Mouse (Mus musculus) cerebellum, adult 8-10 months (tissue): Measurements from ENCODE around the gene Phldb2.

Experiments
- DNase-seq: peaks from one replicate; pipeline ENCODE4 v3.0.0; 2022

Gene Phldb2

DNA sequence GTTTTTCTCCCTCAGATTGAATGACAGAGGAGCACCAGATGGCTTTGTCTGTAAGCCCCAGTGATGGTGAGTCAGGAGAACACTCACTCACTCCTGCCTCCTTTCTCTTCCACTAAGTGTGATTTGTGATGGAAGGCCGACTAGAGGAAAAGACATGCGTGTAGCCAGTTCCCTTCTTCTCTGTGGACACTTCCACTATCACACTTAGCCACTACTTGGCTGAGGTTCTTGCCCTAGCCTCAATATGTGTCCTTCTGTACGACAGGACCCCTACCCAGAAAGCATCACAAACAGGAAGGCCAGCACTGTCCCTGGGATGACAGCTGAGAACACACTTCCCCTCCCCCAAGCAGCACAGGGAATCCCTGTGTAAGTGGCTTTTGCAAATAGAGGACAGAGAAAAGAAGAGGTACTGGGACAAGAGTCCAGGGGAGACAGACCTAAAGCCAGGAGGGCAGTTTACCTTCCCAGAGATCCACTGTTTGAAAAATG lies 230.9 kb downstream of the Phldb2 start:
- peak; percentile 52 for DNase-seq

DNA sequence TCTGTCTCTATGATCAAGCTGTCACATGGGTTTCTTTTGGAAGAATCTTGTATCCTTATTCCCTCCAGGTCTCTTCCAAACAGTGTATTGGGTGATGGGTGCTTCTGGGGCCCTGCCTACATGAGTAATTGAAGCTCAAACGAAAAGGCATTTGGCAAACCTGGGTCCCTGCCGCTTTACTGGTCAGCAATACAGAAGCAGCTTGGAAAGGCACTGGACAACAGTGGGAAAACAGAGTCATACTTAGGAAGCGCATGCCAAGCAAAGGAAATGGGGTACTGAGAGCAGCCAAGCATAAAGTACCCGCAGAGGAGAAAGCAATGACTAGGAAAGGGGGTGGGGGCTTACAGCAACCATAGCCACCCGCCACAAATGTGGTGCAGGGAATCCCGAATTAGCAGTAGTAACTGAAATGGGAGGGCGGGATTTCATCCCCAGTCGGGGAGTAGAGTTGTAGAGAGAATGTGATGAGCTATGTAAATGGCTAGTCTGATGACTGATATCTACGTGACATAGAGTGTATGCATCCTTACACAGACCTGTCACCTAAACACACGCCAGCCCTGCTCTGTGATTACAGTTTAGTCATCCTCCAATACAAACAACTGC lies 233.3 kb downstream of the Phldb2 start:
- DNase-seq: peak; percentile 53

DNA sequence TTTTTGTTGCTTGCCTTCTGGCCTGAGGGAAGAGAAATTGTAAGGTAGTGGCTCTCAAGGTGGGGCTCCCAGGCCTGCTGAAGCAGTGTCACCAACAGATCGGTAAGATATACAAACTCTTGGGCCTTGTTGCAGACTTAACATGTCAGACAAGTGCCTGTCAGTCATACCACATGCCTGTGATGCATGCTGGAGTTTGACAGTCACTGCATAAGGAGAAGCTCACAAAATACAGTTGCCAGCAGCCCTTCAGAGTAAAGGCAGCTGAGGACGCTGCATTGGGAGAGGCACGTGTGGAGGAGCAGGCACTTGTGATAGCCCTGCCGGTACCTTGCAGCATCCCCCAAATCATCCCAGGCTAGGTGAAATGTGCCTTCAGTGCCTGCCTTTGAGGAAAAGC lies 235.1 kb downstream of the Phldb2 start:
- no peak for DNase-seq

DNA sequence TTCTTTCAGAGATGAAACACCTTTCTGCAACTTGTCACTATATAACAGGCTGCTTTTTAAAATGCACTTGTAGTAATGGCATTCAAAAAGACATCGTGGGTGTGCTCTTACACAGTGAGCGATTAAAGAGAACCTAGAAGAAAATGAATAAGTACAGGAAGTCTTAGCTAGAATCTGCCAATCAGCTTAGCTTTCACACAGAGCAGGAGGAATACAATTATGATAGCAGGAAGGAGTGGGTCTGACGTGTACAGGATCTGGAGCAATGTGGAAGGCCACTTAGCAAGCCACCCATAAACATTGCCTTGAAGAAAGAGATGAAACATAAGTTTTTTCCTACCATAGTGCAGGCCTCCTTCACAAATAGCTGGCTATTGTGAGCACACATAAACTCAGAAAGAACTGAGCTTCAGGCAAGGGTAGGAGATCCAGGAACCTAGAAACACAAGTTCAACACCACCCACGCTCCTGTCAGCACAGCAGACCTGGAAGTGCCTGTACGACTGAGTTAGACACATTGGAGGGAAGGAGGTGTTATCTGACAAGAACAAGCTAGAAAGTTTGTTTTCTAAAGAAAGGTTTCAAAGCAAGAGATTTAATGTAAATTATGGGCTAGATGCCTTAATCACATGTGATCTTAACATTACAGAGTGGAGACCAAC lies 238.8 kb downstream of the Phldb2 start:
- no peak for DNase-seq

DNA sequence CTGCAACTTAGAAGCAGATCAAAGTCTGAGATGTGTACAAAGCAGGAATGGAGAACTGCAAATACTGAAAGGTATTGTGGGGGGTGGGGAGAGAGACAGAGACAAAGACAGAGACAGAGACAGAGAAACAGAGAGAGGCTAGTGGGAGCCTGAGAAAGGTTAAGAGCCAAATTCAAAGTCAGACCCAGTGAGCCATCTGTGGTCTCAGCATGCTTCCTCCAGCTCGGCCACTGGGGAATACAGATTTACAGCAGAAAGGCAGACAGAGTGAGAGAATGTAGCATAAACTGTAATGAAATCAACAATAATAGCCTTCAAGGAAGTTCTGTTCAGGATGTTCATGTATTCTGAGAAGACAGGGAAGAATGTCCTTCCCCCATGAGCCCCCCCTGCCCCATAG lies 239.5 kb downstream of the Phldb2 start:
- DNase-seq: no peak

DNA sequence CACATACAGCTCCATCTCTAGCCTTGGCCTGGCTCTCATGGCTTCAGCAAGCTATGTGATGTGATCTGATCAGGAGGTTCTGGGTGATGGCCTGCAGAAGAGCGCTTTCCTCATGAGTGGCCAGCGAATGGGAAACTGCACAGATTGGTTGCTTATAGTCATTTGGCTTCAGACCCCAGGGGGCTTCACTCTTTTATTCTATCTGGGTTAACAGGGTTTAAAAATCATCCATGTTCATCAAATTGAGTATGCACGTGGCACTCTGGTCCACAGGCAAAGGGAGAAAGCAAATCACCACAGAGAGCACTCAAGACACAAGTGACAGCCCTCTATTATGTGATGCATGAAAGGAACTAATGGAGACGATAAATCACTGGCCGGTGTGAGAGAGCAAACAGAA lies 240.1 kb downstream of the Phldb2 start:
- DNase-seq: no peak

DNA sequence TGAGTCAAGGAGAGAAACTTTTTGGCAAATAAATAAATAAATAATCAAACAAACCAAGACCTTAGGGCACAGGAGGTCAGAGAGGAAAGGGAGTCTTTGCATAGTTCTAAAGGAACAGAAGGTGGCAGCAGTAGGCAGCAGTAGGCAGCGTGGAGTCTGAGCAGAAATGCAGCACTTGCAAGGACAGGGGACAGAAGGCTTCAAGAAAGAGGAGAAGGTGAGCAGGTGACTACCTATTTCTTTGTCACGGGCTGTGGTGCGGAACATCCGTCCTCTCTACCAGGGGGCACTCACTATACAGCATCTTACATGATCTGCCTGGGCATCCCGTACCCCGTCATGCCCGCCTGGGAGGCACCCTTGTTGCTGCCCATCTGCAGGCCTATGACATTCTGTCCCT lies 242.1 kb downstream of the Phldb2 start:
- DNase-seq: no peak

DNA sequence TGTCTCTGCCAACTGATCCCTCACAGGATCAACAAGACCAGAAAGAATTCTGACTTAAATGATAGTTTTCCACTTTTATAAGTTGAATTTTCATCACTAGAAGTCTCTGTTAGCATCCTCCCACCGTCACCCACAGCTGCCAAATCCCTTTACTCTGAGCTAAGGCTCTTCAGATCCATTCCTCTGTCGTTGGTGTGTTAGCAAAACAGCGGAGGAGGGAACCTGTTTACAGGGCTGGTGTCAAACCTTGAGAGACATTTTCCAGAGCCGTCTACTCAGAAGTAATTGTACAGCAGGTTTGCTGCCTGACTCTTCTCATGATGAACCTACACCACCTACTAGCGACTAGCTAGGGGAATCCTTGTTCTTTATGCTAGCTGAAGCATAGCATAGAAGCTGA lies 254.1 kb downstream of the Phldb2 start:
- DNase-seq: no peak

DNA sequence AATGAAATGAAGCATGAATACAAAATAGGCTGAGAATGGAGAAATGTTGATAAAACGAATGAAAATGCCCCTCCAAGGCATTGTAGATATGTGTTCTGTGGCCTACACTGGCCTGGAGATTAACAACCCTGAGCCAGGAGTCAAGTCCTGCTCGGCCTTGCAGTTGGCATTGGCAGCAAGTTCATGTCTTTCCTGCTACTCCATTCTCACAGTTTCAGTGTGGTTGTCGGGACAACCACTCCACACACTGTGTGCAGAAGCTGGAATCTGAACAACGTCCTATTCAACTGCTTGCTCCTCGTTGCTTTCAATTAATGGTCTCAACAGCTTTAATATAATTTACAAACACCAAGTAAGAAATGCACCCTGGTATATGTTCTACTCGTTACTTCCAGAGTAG lies 255.4 kb downstream of the Phldb2 start:
- no peak for DNase-seq
